Mouse (Mus musculus): ENCODE measurements around the gene Nhlrc1. TPM values are rescaled to one million over a fixed set of nuclear protein-coding genes. Genes with fewer than 3 reads are reported as not detected.

Gene Nhlrc1
- 1.4 TPM for polyA plus RNA-seq (2014; fragmentation: Illumina TruSeq; extraction: RNeasy Lipid Tissue Mini Kit (QIAGEN cat#74804); ENCODE audit: low read depth, low replicate concordance)

GRCm38 (mm10) chr13:47014334-47015194, at the start of gene Nhlrc1:
Gene Nhlrc1 (minus strand): TSS chr13:47014850.

GRCm38 (mm10) chr13:47044617-47044947, 29.9 kb upstream of the Nhlrc1 start, which contains the start of gene Tpmt:
Gene Tpmt (minus strand): TSS chr13:47044737.

GRCm38 (mm10) chr13:47043030-47043680, 28.5 kb upstream of the Nhlrc1 start, which contains the start of gene Kdm1b:
Gene Kdm1b (plus strand): TSS chr13:47043499.

Other genes with a start within 250 kb of the Nhlrc1 start
- gene Kif13a, start 85.0 kb downstream of the Nhlrc1 start, polyA plus RNA-seq (2014; fragmentation: Illumina TruSeq; extraction: RNeasy Lipid Tissue Mini Kit (QIAGEN cat#74804); ENCODE audit: low read depth, low replicate concordance), result 5.7 TPM
- gene Kdm1b, start 28.6 kb upstream of the Nhlrc1 start, polyA plus RNA-seq (2014; fragmentation: Illumina TruSeq; extraction: RNeasy Lipid Tissue Mini Kit (QIAGEN cat#74804); ENCODE audit: low read depth, low replicate concordance), result 52.0 TPM
- 111 TPM for gene Tpmt, start 29.9 kb upstream of the Nhlrc1 start, polyA plus RNA-seq (2014; fragmentation: Illumina TruSeq; extraction: RNeasy Lipid Tissue Mini Kit (QIAGEN cat#74804); ENCODE audit: low read depth, low replicate concordance)
- gene Dek, start 91.4 kb upstream of the Nhlrc1 start, polyA plus RNA-seq (2014; fragmentation: Illumina TruSeq; extraction: RNeasy Lipid Tissue Mini Kit (QIAGEN cat#74804); ENCODE audit: low read depth, low replicate concordance), result 124 TPM
- gene Rnf144b, start 107.8 kb upstream of the Nhlrc1 start, polyA plus RNA-seq (2014; fragmentation: Illumina TruSeq; extraction: RNeasy Lipid Tissue Mini Kit (QIAGEN cat#74804); ENCODE audit: low read depth, low replicate concordance), result 37.3 TPM

All from liver, adult 10 weeks (tissue).